Mouse (Mus musculus): ENCODE measurements at regions not wholly inside any gene's neighbourhood (a gene's known extent, or its start where the extent isn't known, plus 50 kb on each side); places are given as distances from the start of the nearest gene placed in this dataset.

GRCm38 (mm10) chr2:101206637-101207036 lies 417.9 kb upstream of the Rag2 start:
- no peak for ATAC-seq (ENCODE audit: low TSS enrichment)

- ATAC-seq (ENCODE audit: low TSS enrichment): peak; percentile 77
These were observed 415.4 kb upstream of the Rag2 start for GRCm38 (mm10) chr2:101209136-101209535.

- no peak for ATAC-seq (ENCODE audit: low TSS enrichment)
These were observed 403.8 kb upstream of the Rag2 start for GRCm38 (mm10) chr2:101220759-101221158.

- ATAC-seq (ENCODE audit: low TSS enrichment): no peak
These were observed 381.5 kb upstream of the Rag2 start for GRCm38 (mm10) chr2:101242983-101243382.

- no peak for ATAC-seq (ENCODE audit: low TSS enrichment)
These were observed 377.4 kb upstream of the Rag2 start for GRCm38 (mm10) chr2:101247133-101247532.

- no peak for ATAC-seq (ENCODE audit: low TSS enrichment)
These were observed 372.3 kb upstream of the Rag2 start for GRCm38 (mm10) chr2:101252228-101252627.

GRCm38 (mm10) chr2:101256464-101256863 lies 368.1 kb upstream of the Rag2 start:
- ATAC-seq (ENCODE audit: low TSS enrichment): no peak

- ATAC-seq (ENCODE audit: low TSS enrichment): no peak
These were observed 360.6 kb upstream of the Rag2 start for GRCm38 (mm10) chr2:101263934-101264333.

- ATAC-seq (ENCODE audit: low TSS enrichment): no peak
These were observed 357.7 kb upstream of the Rag2 start for GRCm38 (mm10) chr2:101266685-101267374.

- ATAC-seq (ENCODE audit: low TSS enrichment): no peak
These were observed 350.4 kb upstream of the Rag2 start for GRCm38 (mm10) chr2:101274045-101274664.

GRCm38 (mm10) chr2:101284886-101285285 lies 339.6 kb upstream of the Rag2 start:
- ATAC-seq (ENCODE audit: low TSS enrichment): no peak

- ATAC-seq (ENCODE audit: low TSS enrichment): no peak
These were observed 336.4 kb upstream of the Rag2 start for GRCm38 (mm10) chr2:101288119-101288518.

- peak; percentile 64; the same call in 1 of the 2 replicates for ATAC-seq (ENCODE audit: low TSS enrichment)
These were observed 335.4 kb upstream of the Rag2 start for GRCm38 (mm10) chr2:101289168-101289567.

GRCm38 (mm10) chr2:101290738-101291137 lies 333.8 kb upstream of the Rag2 start:
- no peak for ATAC-seq (ENCODE audit: low TSS enrichment)

- peak; percentile 29; the same call in 1 of the 2 replicates for ATAC-seq (ENCODE audit: low TSS enrichment)
These were observed 328.7 kb upstream of the Rag2 start for GRCm38 (mm10) chr2:101295678-101296368.

- no peak for ATAC-seq (ENCODE audit: low TSS enrichment)
These were observed 328.2 kb upstream of the Rag2 start for GRCm38 (mm10) chr2:101296369-101296682.

- peak; percentile 77 for ATAC-seq (ENCODE audit: low TSS enrichment)
These were observed 327.7 kb upstream of the Rag2 start for GRCm38 (mm10) chr2:101296778-101297177.

GRCm38 (mm10) chr2:101299126-101299525 lies 325.4 kb upstream of the Rag2 start:
- ATAC-seq (ENCODE audit: low TSS enrichment): no peak

GRCm38 (mm10) chr2:101300106-101300505 lies 324.4 kb upstream of the Rag2 start:
- peak; percentile 67 for ATAC-seq (ENCODE audit: low TSS enrichment)

- no peak for ATAC-seq (ENCODE audit: low TSS enrichment)
These were observed 303.1 kb upstream of the Rag2 start for GRCm38 (mm10) chr2:101321286-101321914.

GRCm38 (mm10) chr2:101356709-101357108 lies 267.8 kb upstream of the Rag2 start:
- no peak for ATAC-seq (ENCODE audit: low TSS enrichment)

- no peak for ATAC-seq (ENCODE audit: low TSS enrichment)
These were observed 260.3 kb upstream of the Rag2 start for GRCm38 (mm10) chr2:101364256-101364655.

GRCm38 (mm10) chr2:101368278-101368677 lies 256.2 kb upstream of the Rag2 start:
- ATAC-seq (ENCODE audit: low TSS enrichment): no peak
